Mouse (Mus musculus): ENCODE measurements at regions not wholly inside any gene's neighbourhood (a gene's known extent, or its start where the extent isn't known, plus 50 kb on each side); places are given as distances from the start of the nearest gene placed in this dataset.

- TF ChIP-seq CTCF (IDR thresholded peaks at IDR 0.05; ENCODE audit: low read depth, low read length): no peak
- no peak for TF ChIP-seq EP300 (IDR thresholded peaks at IDR 0.05; ENCODE audit: insufficient read depth, low read depth, low read length)
- TF ChIP-seq POLR2A (IDR thresholded peaks at IDR 0.05; ENCODE audit: insufficient read depth, low read length): no peak
These were observed 144.7 kb downstream of the Rchy1 start for GRCm38 (mm10) chr5:91818195-91818594.

Measured in ES-Bruce4 (cell line).